Comparison of ENCODE assay signal across 24 mouse cellular contexts in the genomic region with DNA sequence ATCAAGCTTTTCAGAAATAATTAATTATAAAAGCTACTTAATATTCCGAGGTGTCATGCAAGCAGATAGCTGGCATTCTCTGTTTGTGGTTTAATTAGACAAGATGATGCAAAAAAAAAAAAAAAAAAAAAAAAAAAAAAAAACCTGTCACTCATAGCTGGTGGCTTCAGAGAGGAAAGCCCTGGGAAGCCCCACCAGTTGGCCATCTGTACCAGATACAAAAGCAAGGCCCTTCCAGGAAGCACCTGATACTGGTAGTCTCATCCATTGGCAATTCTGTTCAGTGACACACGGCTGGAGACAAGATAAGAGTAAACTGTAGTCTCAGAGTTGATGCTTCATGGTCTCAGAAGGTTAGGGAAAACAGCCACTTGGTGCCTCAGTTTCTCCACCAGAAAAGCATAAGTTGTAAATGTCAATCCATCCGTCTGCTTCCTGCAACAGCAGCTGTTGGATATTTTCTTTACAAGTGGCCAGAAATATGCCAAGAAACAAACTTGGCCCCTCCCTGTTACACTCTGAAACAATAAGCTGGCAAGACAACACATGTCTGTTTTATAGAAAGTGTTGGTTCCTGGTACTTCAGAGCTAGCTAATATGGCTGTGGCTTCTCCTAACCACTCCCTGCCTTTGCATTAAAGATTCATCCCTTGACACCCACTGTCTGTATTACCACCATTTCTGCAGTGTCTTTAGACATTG. TPM values are rescaled to one million over a fixed set of nuclear protein-coding genes. Genes with fewer than 3 reads are reported as not detected.
A peak's percentile ranks its signal among the peaks of the same experiment; 100 is the strongest.
DNase-seq lines count a peak whose midpoint lies in the region; ATAC-seq and TF ChIP-seq lines count a peak whose summit lies in the region.
"Had no signal": no experiment of that assay in that cellular context is flagged by ENCODE, and none has a peak within 500 bp of the region (broad histone marks: within the 10 kb centered on the region; RNA-seq: fewer than 3 reads in every experiment).

No protein-coding gene starts in this region.

- H3K27ac ChIP-seq in ES-E14 (ENCODE audit: insufficient read depth, low read depth, low read length, poor library complexity, severe bottlenecking) = no peak overlapping the region
- peak overlapping the region; percentile 9; the same call in 1 of the 2 replicates for H3K27ac ChIP-seq in forebrain, postnatal 0 days (ENCODE audit: low read depth, low read length)
- H3K27ac ChIP-seq: embryonic facial prominence, embryonic 10.5 days; heart, adult 2 months; limb, embryonic 12.5 days; macrophage; stomach, embryonic 15.5 days had no signal

- no peak overlapping the region for H3K4me3 ChIP-seq in ES-E14 (ENCODE audit: insufficient read depth in 1 of 2, low read depth in 1 of 2, low read length in 2 of 2, poor library complexity in 1 of 2, severe bottlenecking in 1 of 2)
- no peak overlapping the region for H3K4me3 ChIP-seq in forebrain, postnatal 0 days (ENCODE audit: low read depth, low read length)
- H3K4me3 ChIP-seq: embryonic facial prominence, embryonic 10.5 days; heart, adult 2 months; heart, embryonic 15.5 days; limb, embryonic 12.5 days; stomach, embryonic 15.5 days had no signal

- no peaks in the 10 kb centered on the region for H3K27me3 ChIP-seq in forebrain, postnatal 0 days (ENCODE audit: insufficient read depth, low read length)
- H3K27me3 ChIP-seq: heart, embryonic 15.5 days; limb, embryonic 12.5 days; stomach, embryonic 15.5 days had no signal

- no peak overlapping the region for H3K9ac ChIP-seq in ES-E14 (ENCODE audit: insufficient read depth, low read depth, low read length, poor library complexity, severe bottlenecking)
- no peak overlapping the region for H3K9ac ChIP-seq in forebrain, postnatal 0 days
- H3K9ac ChIP-seq: heart, embryonic 15.5 days; limb, embryonic 12.5 days; liver, postnatal 0 days; stomach, embryonic 15.5 days had no signal

- WGBS in forebrain, postnatal 0 days = 24% methylated on average over 3 of the region's 3 CpGs

- ATAC-seq in forebrain, postnatal 0 days = peak; percentile 20; the same call in 1 of the 2 replicates
- no peak for ATAC-seq in erythroblast, adult 5-6 weeks (replicated peaks; ENCODE audit: low FRiP score, poor library complexity, severe bottlenecking)
- ATAC-seq: liver, postnatal 0 days; lung, postnatal 0 days had no signal

- in situ Hi-C loops in ES-E14 (cut with MboI; ENCODE audit: low sequenced_read_pairs in 2 of 2, unreplicated experiment in 2 of 2) = no loop called here

- no peak for TF ChIP-seq POLR2A in brain, embryonic 14.5 days (IDR thresholded peaks at IDR 0.05; ENCODE audit: borderline replicate concordance, extremely low read depth, insufficient read depth, insufficient read length, poor library complexity, severe bottlenecking)

- intact Hi-C loops in left cerebral cortex, postnatal 4 days (cut with DNase I) = no loop called here
- intact Hi-C loops in left cerebral cortex, postnatal 14 days (cut with DNase I) = no loop called here

- no peaks in the 10 kb centered on the region for H3K9me3 ChIP-seq in ES-E14 (ENCODE audit: control insufficient read depth, insufficient read depth, low read depth, low read length)
- no peaks in the 10 kb centered on the region for H3K9me3 ChIP-seq in forebrain, postnatal 0 days (ENCODE audit: low read length)
- H3K9me3 ChIP-seq: embryonic facial prominence, embryonic 10.5 days; heart, embryonic 15.5 days; limb, embryonic 12.5 days; stomach, embryonic 15.5 days had no signal

- no peaks in the 10 kb centered on the region for H3K4me1 ChIP-seq in ES-E14 (ENCODE audit: control insufficient read depth in 2 of 2, insufficient read depth in 2 of 2, low read length in 2 of 2, poor library complexity in 1 of 2)
- peaks cover 6% of the 10 kb centered on the region; the same call in 1 of the 2 replicates for H3K4me1 ChIP-seq in forebrain, postnatal 0 days (ENCODE audit: insufficient read depth)
- H3K4me1 ChIP-seq: limb, embryonic 12.5 days; stomach, embryonic 15.5 days had no signal

- H3K4me2 ChIP-seq in forebrain, postnatal 0 days (ENCODE audit: low read depth) = no peak overlapping the region
- H3K4me2 ChIP-seq: heart, embryonic 15.5 days; limb, embryonic 12.5 days; liver, embryonic 11.5 days; stomach, embryonic 15.5 days had no signal

- peak; percentile 54 for DNase-seq in left cerebral cortex, postnatal 4 days
- no peak for DNase-seq in left cerebral cortex, postnatal 14 days (ENCODE audit: low spot score in 2 of 2)
- no peak for DNase-seq in ES-E14 (ENCODE audit: low read depth, low spot score)
- peak; percentile 64 for DNase-seq in brain, embryonic 14.5 days (ENCODE audit: low read depth)
- DNase-seq in forebrain, postnatal 0 days = peak; percentile 37
- no peak for DNase-seq in right cerebral cortex, adult 18-20 months
- no peak for DNase-seq in spleen, adult 18-20 months
- DNase-seq: adrenal gland, postnatal 14 days; cerebellum, adult 9-11 months; gastrocnemius, postnatal 25 days; heart, adult 2 months; heart, postnatal 36 days; kidney, adult 2 months; kidney, postnatal 10 days; liver, postnatal 0 days; thymus, postnatal 25 days had no signal

- no peaks in the 10 kb centered on the region for H3K36me3 ChIP-seq in ES-E14 (ENCODE audit: control insufficient read depth, insufficient read depth, low read length, poor library complexity, severe bottlenecking)
- H3K36me3 ChIP-seq in forebrain, postnatal 0 days (ENCODE audit: insufficient read depth) = no peaks in the 10 kb centered on the region
- H3K36me3 ChIP-seq: embryonic facial prominence, embryonic 10.5 days; heart, embryonic 15.5 days; limb, embryonic 12.5 days; stomach, embryonic 15.5 days had no signal

- no peak for TF ChIP-seq CTCF in brain, embryonic 14.5 days (IDR thresholded peaks at IDR 0.05; ENCODE audit: borderline replicate concordance, extremely low read depth, insufficient read depth, insufficient read length)
- TF ChIP-seq CTCF in forebrain, postnatal 0 days (IDR thresholded peaks at IDR 0.05; ENCODE audit: low read depth) = no peak

TF ChIP-seq in ES-E14, 5 proteins besides CTCF, POLR2A, EP300 and RAD21:
- TF ChIP-seq ZNF384 (IDR thresholded peaks at IDR 0.05; ENCODE audit: low read depth, low read length) = peak; percentile 86; the same call in 1 of the 2 replicates
- TF ChIP-seq HCFC1 (IDR thresholded peaks at IDR 0.05; ENCODE audit: borderline replicate concordance, insufficient read depth, low read length) = no peak
- no peak for TF ChIP-seq MAFK (IDR thresholded peaks at IDR 0.05; ENCODE audit: insufficient read depth, low read depth, low read length)
- no peak for TF ChIP-seq ZC3H11A (IDR thresholded peaks at IDR 0.05; ENCODE audit: borderline replicate concordance, low read depth, low read length)

RNA-seq across cellular contexts. Expression of a gene that starts 59.0 kb away (rescaled TPM):
- 10 to 100 TPM; 43.0 to 47.7 TPM for total RNA-seq in left cerebral cortex, postnatal 4 days (2021)
- total RNA-seq in left cerebral cortex, postnatal 14 days (2021) = 10 to 100 TPM; 66.9 to 68.5 TPM
- total RNA-seq in ES-E14 (2012; rRNA removed) = 1.8 and 2.8 TPM in 2 replicates
- polyA plus RNA-seq in brain, embryonic 14.5 days (2012; rRNA removed) = 37.4 and 42.7 TPM in 2 replicates
- 43.6 and 49.6 TPM in 2 replicates for total RNA-seq in forebrain, postnatal 0 days (2014; rRNA removed)
- polyA plus RNA-seq in forebrain, postnatal 0 days (2015; fragmentation: Nextera tagmentation; extraction: Ambion mirVana) = 32.3 and 51.0 TPM in 2 replicates
- 2.9 TPM in 1 of 2 replicates, not detected in the other for total RNA-seq in erythroblast, adult 5-6 weeks (2015; ENCODE audit: low replicate concordance)
- total RNA-seq in erythroblast, adult 5-6 weeks (2017; ENCODE audit: low replicate concordance) = 1.3 TPM in 1 of 2 replicates, not detected in the other

Comparison
In these comparisons a context has a peak if more than half of its experiments do, and no peak if none do; other contexts are left out.
1. DNase-seq: peak in left cerebral cortex, postnatal 4 days (single experiment), brain, embryonic 14.5 days (single experiment) and forebrain, postnatal 0 days (single experiment); none in left cerebral cortex, postnatal 14 days (0 of 2), ES-E14 (single experiment), right cerebral cortex, adult 18-20 months (single experiment) and spleen, adult 18-20 months (0 of 2).
2. RNA of a gene that starts 59.0 kb away (total RNA-seq): 66.9 to 68.5 TPM in left cerebral cortex, postnatal 14 days, 43.6 to 49.6 TPM in forebrain, postnatal 0 days and 43.0 to 47.7 TPM in left cerebral cortex, postnatal 4 days; 1.8 to 2.8 TPM in ES-E14 and 1.3 to 2.9 TPM in erythroblast, adult 5-6 weeks; every median in the first group is over 10 times any median in the second.